ENCODE assay signal across 9 mouse cellular contexts in the genomic region with DNA sequence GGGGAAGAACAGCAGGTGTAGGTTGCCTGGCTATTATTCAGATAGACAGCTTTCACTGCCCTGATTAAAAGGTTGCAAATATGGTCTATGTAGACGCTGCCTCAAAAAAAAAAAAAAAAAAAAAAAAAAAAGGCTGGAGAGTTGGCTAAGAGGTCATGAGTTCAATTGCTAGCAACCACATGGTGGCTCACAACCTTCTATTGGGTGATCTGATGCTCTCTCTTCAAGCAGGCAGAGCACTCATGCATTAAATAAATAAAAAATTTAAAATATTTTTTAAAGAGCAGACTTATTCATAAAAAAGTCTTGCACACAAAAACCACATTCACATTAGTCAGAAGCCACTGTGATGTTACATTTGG. TPM values are rescaled to one million over a fixed set of nuclear protein-coding genes. Genes with fewer than 3 reads are reported as not detected.
DNase-seq lines count a peak whose midpoint lies in the region; ATAC-seq lines count a peak whose summit lies in the region.
"Had no signal": no experiment of that assay in that cellular context is flagged by ENCODE, and none has a peak within 500 bp of the region (broad histone marks: within the 10 kb centered on the region; RNA-seq: fewer than 3 reads in every experiment).

No protein-coding gene starts in this region.

- peak overlapping the region; percentile 59 for H3K4me2 ChIP-seq in kidney, embryonic 14.5 days (replicated peaks; ENCODE audit: low read depth, low read length)
- H3K4me2 ChIP-seq in hindbrain, embryonic 13.5 days: peak overlapping the region; percentile 88
- peak overlapping the region; percentile 83 for H3K4me2 ChIP-seq in midbrain, embryonic 15.5 days

- peak overlapping the region; percentile 98 for H3K9ac ChIP-seq in kidney, embryonic 14.5 days (ENCODE audit: low read depth, low read length)
- H3K9ac ChIP-seq in hindbrain, embryonic 13.5 days: peak overlapping the region; percentile 95
- peak overlapping the region; percentile 74 for H3K9ac ChIP-seq in midbrain, embryonic 15.5 days

- 0% methylated on average over 1 of the region's 1 CpGs for WGBS in kidney, embryonic 14.5 days
- 0% methylated on average over 1 of the region's 1 CpGs for WGBS in hindbrain, embryonic 13.5 days
- WGBS in midbrain, embryonic 15.5 days: 0% methylated on average over 1 of the region's 1 CpGs

- peak overlapping the region; percentile 77 for H3K4me3 ChIP-seq in kidney, embryonic 14.5 days (ENCODE audit: low read length)
- H3K4me3 ChIP-seq in hindbrain, embryonic 13.5 days: peak overlapping the region; percentile 69
- H3K4me3 ChIP-seq in midbrain, embryonic 15.5 days: peak overlapping the region; percentile 69

- no peaks in the 10 kb centered on the region for H3K27me3 ChIP-seq in kidney, embryonic 14.5 days (ENCODE audit: control insufficient read depth, insufficient read depth, low read length)
- H3K27me3 ChIP-seq in hindbrain, embryonic 13.5 days: no peaks in the 10 kb centered on the region
- no peaks in the 10 kb centered on the region for H3K27me3 ChIP-seq in midbrain, embryonic 15.5 days (replicated peaks)

- peaks cover 19% of the 10 kb centered on the region for H3K4me1 ChIP-seq in kidney, embryonic 14.5 days (ENCODE audit: control insufficient read depth, insufficient read depth, low read length)
- peaks cover 37% of the 10 kb centered on the region for H3K4me1 ChIP-seq in hindbrain, embryonic 13.5 days (replicated peaks)
- H3K4me1 ChIP-seq in midbrain, embryonic 15.5 days: peaks cover 30% of the 10 kb centered on the region

- ATAC-seq in kidney, embryonic 14.5 days (ENCODE audit: low FRiP score, low TSS enrichment): no peak
- ATAC-seq in hindbrain, embryonic 13.5 days (ENCODE audit: low FRiP score): no peak
- ATAC-seq in midbrain, embryonic 15.5 days (replicated peaks): no peak

- no peak for DNase-seq in kidney, adult 18-20 months
- peak; percentile 56 for DNase-seq in adipocyte (ENCODE audit: low spot score)
- no peak for DNase-seq in layer of hippocampus, postnatal 10 days (ENCODE audit: low spot score in 2 of 2)
- DNase-seq in layer of hippocampus, adult 8-10 months (ENCODE audit: low spot score in 2 of 2): no peak
- DNase-seq in adrenal gland, adult 8-10 months: no peak

- H3K27ac ChIP-seq in kidney, embryonic 14.5 days (ENCODE audit: low read depth, low read length): peak overlapping the region; percentile 100
- H3K27ac ChIP-seq in hindbrain, embryonic 13.5 days: peak overlapping the region; percentile 100
- peak overlapping the region; percentile 99 for H3K27ac ChIP-seq in midbrain, embryonic 15.5 days

- H3K36me3 ChIP-seq in kidney, embryonic 14.5 days (ENCODE audit: control insufficient read depth, insufficient read depth, low read length): peaks cover 59% of the 10 kb centered on the region
- H3K36me3 ChIP-seq in hindbrain, embryonic 13.5 days: peaks cover 50% of the 10 kb centered on the region
- H3K36me3 ChIP-seq in midbrain, embryonic 15.5 days (replicated peaks): peaks cover 35% of the 10 kb centered on the region

- H3K9me3 ChIP-seq in kidney, embryonic 14.5 days (ENCODE audit: control insufficient read depth, low read length): no peaks in the 10 kb centered on the region
- H3K9me3 ChIP-seq in hindbrain, embryonic 13.5 days: no peaks in the 10 kb centered on the region
- H3K9me3 ChIP-seq in midbrain, embryonic 15.5 days: no peaks in the 10 kb centered on the region

RNA-seq across cellular contexts. Expression of gene Mbd3, which starts 1.2 kb away (rescaled TPM):
- 248 and 270 TPM in 2 replicates for polyA plus RNA-seq in kidney, embryonic 14.5 days (2014; fragmentation: Nextera tagmentation; extraction: Ambion mirVana)
- 230 TPM in 2 replicates for polyA plus RNA-seq in hindbrain, embryonic 13.5 days (2015; fragmentation: Nextera tagmentation; extraction: Ambion mirVana)
- polyA plus RNA-seq in midbrain, embryonic 15.5 days (2015; fragmentation: Nextera tagmentation; extraction: Ambion mirVana): 227 and 250 TPM in 2 replicates
- total RNA-seq in layer of hippocampus, postnatal 10 days (2021): 100 to 1,000 TPM; 119 to 129 TPM
- 100 to 1,000 TPM; 149 to 154 (median 150) TPM for total RNA-seq in layer of hippocampus, adult 8-10 months (2022)
- 100 to 1,000 TPM; 147 to 161 (median 156) TPM for total RNA-seq in adrenal gland, adult 8-10 months (2022)

RNA-seq across cellular contexts. Expression of gene Uqcr11, which starts 8.5 kb away (rescaled TPM):
- polyA plus RNA-seq in kidney, embryonic 14.5 days (2014; fragmentation: Nextera tagmentation; extraction: Ambion mirVana): 806 and 1,046 TPM in 2 replicates
- 575 and 577 TPM in 2 replicates for polyA plus RNA-seq in hindbrain, embryonic 13.5 days (2015; fragmentation: Nextera tagmentation; extraction: Ambion mirVana)
- 581 and 629 TPM in 2 replicates for polyA plus RNA-seq in midbrain, embryonic 15.5 days (2015; fragmentation: Nextera tagmentation; extraction: Ambion mirVana)
- 100 to 1,000 TPM; 503 to 527 TPM for total RNA-seq in layer of hippocampus, postnatal 10 days (2021)
- total RNA-seq in layer of hippocampus, adult 8-10 months (2022): 100 to 1,000 TPM; 320 to 446 (median 390) TPM
- 100 to 1,000 TPM; 515 to 715 (median 604) TPM for total RNA-seq in adrenal gland, adult 8-10 months (2022)

RNA-seq across cellular contexts. Expression of gene Mex3d, which starts 10.7 kb away (rescaled TPM):
- 8.7 and 14.6 TPM in 2 replicates for polyA plus RNA-seq in kidney, embryonic 14.5 days (2014; fragmentation: Nextera tagmentation; extraction: Ambion mirVana)
- 14.8 and 16.5 TPM in 2 replicates for polyA plus RNA-seq in hindbrain, embryonic 13.5 days (2015; fragmentation: Nextera tagmentation; extraction: Ambion mirVana)
- 18.3 and 18.8 TPM in 2 replicates for polyA plus RNA-seq in midbrain, embryonic 15.5 days (2015; fragmentation: Nextera tagmentation; extraction: Ambion mirVana)
- 10 to 100 TPM; 33.6 to 36.6 TPM for total RNA-seq in layer of hippocampus, postnatal 10 days (2021)
- 10 to 100 TPM; 17.0 to 19.6 (median 18.3) TPM for total RNA-seq in layer of hippocampus, adult 8-10 months (2022)
- 10 to 100 TPM; 17.4 to 21.6 (median 20.8) TPM for total RNA-seq in adrenal gland, adult 8-10 months (2022)

RNA-seq across cellular contexts. Expression of gene Tcf3, which starts 35.3 kb away (rescaled TPM):
- 134 and 162 TPM in 2 replicates for polyA plus RNA-seq in kidney, embryonic 14.5 days (2014; fragmentation: Nextera tagmentation; extraction: Ambion mirVana)
- polyA plus RNA-seq in hindbrain, embryonic 13.5 days (2015; fragmentation: Nextera tagmentation; extraction: Ambion mirVana): 60.9 and 62.5 TPM in 2 replicates
- polyA plus RNA-seq in midbrain, embryonic 15.5 days (2015; fragmentation: Nextera tagmentation; extraction: Ambion mirVana): 44.9 and 55.8 TPM in 2 replicates
- 10 to 100 TPM; 36.1 to 42.9 TPM for total RNA-seq in layer of hippocampus, postnatal 10 days (2021)
- total RNA-seq in layer of hippocampus, adult 8-10 months (2022): 10 to 100 TPM; 29.5 to 33.9 (median 32.2) TPM
- total RNA-seq in adrenal gland, adult 8-10 months (2022): 10 to 100 TPM; 56.7 to 75.7 (median 66.8) TPM

RNA-seq across cellular contexts. Expression of gene Plk5, which starts 41.9 kb away (rescaled TPM):
- 0.62 and 0.66 TPM in 2 replicates for polyA plus RNA-seq in kidney, embryonic 14.5 days (2014; fragmentation: Nextera tagmentation; extraction: Ambion mirVana)
- 1.2 and 1.7 TPM in 2 replicates for polyA plus RNA-seq in hindbrain, embryonic 13.5 days (2015; fragmentation: Nextera tagmentation; extraction: Ambion mirVana)
- 6.2 TPM in 2 replicates for polyA plus RNA-seq in midbrain, embryonic 15.5 days (2015; fragmentation: Nextera tagmentation; extraction: Ambion mirVana)
- 1 to 10 TPM; 1.7 to 3.8 TPM for total RNA-seq in layer of hippocampus, postnatal 10 days (2021)
- 10 to 100 TPM; 18.0 to 36.4 (median 30.4) TPM for total RNA-seq in layer of hippocampus, adult 8-10 months (2022)
- total RNA-seq in adrenal gland, adult 8-10 months (2022): 1 to 10 TPM in 1 of 4 experiments, under 1 TPM in 3; 0.21 to 1.3 (median 0.41) TPM
- polyA plus RNA-seq: activated CD4-positive, CD25-positive, alpha-beta regulatory T cell, adult 4 months had no signal
